Mouse (Mus musculus): ENCODE data around the gene Cdk2ap2.
"Not testable (repeated sequence)": the region's sequence is repeated elsewhere in the genome, so short reads cannot be mapped to it uniquely, and the experiment has no call there.

DNA sequence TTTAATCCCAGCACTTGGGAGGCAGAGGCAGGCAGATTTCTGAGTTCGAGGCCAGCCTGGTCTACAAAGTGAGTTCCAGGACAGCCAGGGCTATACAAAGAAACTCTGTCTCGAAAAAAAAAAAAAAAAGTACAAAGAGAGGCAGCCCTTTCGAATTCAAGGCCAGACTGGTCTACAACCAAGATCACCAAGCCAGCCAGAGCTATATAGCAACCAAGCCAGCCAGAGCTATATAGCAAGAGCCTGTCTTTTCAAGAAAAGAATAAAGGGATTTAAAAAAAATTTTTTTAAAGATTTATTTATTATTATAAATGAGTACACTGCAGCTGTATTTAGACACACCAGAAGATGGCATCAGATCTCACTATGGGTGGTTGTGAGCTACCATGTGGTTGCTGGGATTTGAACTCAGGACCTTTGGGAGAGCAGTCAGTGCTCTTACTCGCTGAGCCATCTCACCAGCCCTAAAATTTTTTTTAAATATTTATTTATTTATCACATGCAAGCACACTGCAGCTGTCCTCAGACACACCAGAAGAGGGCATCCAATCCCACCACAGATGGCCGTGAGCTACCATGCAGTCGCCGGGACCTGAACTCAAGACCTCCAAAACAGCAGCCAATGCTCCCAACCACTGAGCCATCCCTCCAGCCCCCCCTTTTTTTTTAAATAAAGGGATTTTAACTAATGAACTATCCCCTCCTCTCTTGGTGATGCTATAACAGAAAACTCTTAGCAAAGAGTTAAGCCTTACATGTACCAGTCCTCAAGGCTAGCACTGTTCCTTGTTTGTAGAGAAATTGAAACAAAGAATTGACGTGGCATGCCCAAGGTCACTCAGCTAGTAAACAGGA, 36.7 kb upstream of the Cdk2ap2 start:
- not testable (repeated sequence) for TF ChIP-seq POLR2A, CTCF (IDR thresholded peaks at IDR 0.05; ENCODE audit: extremely low read depth, insufficient read depth, low read length)
